Mouse (Mus musculus) midbrain, embryonic 11.5 days (tissue): ENCODE data around the gene Mea1. TPM values are rescaled to one million over a fixed set of nuclear protein-coding genes. Genes with fewer than 3 reads are reported as not detected.
A peak's percentile ranks its signal among the peaks of the same experiment; 100 is the strongest.

Experiments
- ATAC-seq: fragments of 200-750 bp; cut with Nextera tagmentation; 2 replicates; pipeline ENCODE4 v1.8.0; 2017; ENCODE audit warnings: moderate TSS enrichment, moderate library complexity; ENCODE audit not compliant: low FRiP score
- DNase-seq: peaks from one replicate; pipeline ENCODE4 v3.0.0; 2015; ENCODE audit warnings: low spot score; ENCODE audit errors: missing footprints
- H3K27ac ChIP-seq: fragments of 300-500 bp; sonication (generic); 2 replicates; pipeline ENCODE4 v1.5.1; 2014; ENCODE audit warnings: low read depth, low read length
- H3K27me3 ChIP-seq: fragments of 300-500 bp; sonication (generic); 2 replicates; pipeline ENCODE4 v1.6.1; 2014; ENCODE audit warnings: mild to moderate bottlenecking, low read length, moderate library complexity, mixed read lengths; ENCODE audit not compliant: control insufficient read depth, insufficient read depth
- H3K36me3 ChIP-seq: fragments of 300-500 bp; sonication (generic); 2 replicates; pipeline ENCODE4 v1.6.1; 2014; ENCODE audit warnings: mild to moderate bottlenecking, low read length, moderate library complexity, mixed read lengths; ENCODE audit not compliant: control insufficient read depth, insufficient read depth
- H3K4me1 ChIP-seq: fragments of 300-500 bp; sonication (generic); 2 replicates; pipeline ENCODE4 v1.6.1; 2014; ENCODE audit warnings: low read length; ENCODE audit not compliant: control insufficient read depth, insufficient read depth
- H3K4me2 ChIP-seq: fragments of 300-500 bp; sonication (generic); 2 replicates; pipeline ENCODE4 v1.6.1; 2014; ENCODE audit warnings: mild to moderate bottlenecking, moderate library complexity
- H3K4me3 ChIP-seq: fragments of 300-500 bp; sonication (generic); 2 replicates; pipeline ENCODE4 v1.5.1; 2014; ENCODE audit warnings: low read depth, low read length
- H3K9ac ChIP-seq: fragments of 300-500 bp; sonication (generic); 2 replicates; pipeline ENCODE4 v1.6.1; 2014; ENCODE audit warnings: low read length
- H3K9me3 ChIP-seq: fragments of 300-500 bp; sonication (generic); 2 replicates; pipeline ENCODE4 v1.6.1; 2016; ENCODE audit warnings: low read length; ENCODE audit not compliant: control insufficient read depth
- WGBS: fragments of 180-500 bp; shearing (Covaris S2); extraction: QIAGEN DNeasy Blood & Tissue Kit; methylation state at CpG from one replicate; pipeline ENCODE4 v1.1.7; 2014; 5-methylcytosine and 5-hydroxymethylcytosine counted together
- polyA plus RNA-seq: library from polyadenylated mRNA; unstranded; fragments of >200 nt; fragmentation: Nextera tagmentation; extraction: Ambion mirVana; gene quantifications from 2 replicates; pipeline ENCODE4 v1.2.1, GENCODE M21; 2014

The Mea1 gene
- polyA plus RNA-seq, 1 experiment from 2014 or later, result 192 TPM

DNA sequence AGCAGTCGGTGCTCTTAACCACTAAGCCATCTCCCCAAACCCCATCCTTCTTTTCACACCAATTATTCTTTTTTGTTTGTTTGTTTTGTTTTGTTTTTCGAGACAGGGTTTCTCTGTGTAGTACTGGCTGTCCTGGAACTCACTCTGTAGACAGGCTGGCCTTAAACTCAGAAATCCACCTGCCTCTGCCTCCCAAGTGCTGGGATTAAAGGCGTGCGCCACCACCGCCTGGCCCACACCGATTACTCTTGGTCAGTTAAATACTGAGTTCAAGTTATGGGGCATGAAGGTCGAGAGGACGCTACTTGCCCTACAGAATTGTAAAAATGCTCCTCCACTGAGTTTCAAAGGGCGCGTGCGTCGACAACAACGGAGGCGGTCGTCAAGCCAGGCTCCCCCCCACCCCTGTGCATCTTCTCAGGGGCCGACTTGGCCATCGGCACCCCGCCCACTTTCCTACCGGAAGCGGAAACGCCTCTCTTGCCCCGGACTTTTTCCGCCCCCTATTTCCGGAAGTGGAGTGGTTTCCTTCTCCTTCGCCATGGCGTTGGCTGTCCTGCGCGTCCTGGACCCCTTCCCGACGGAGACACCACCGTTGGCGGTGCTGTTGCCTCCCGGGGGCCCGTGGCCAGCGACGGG lies 32.5 kb downstream of the Mea1 start, which contains the start of gene Pex6:
Pex6 (plus strand) TSS at position 505 of the 639 bp plus-strand sequence.
- Histone ChIP-seq H3K9me3 (no peaks in the 10 kb centered on the region), H3K36me3 (peaks cover 6% of the 10 kb centered on the region; the same call in 1 of the 2 replicates), H3K27ac (no peak within 1 kb of the TSS; the same call in 1 of the 2 replicates), H3K9ac (peak within 1 kb of the TSS; percentile 88), H3K4me2 (peak within 1 kb of the TSS; percentile 100), H3K4me3 (peak within 1 kb of the TSS; percentile 97), H3K27me3 (no peaks in the 10 kb centered on the region; the same call in 1 of the 2 replicates), H3K4me1 (peaks cover 8% of the 10 kb centered on the region)
- peak; percentile 91 for ATAC-seq
- DNase-seq, result peak; percentile 99
- 9% methylated on average over 36 of the region's 36 CpGs for WGBS

- ATAC-seq (peak; percentile 33), DNase-seq (no peak)
- no peak overlapping the region for H3K27ac ChIP-seq
- no peaks in the 10 kb centered on the region for H3K9me3 ChIP-seq
- peak overlapping the region; percentile 88 for H3K9ac ChIP-seq
- peaks cover 6% of the 10 kb centered on the region; the same call in 1 of the 2 replicates for H3K36me3 ChIP-seq
- H3K4me1 ChIP-seq, result peaks cover 8% of the 10 kb centered on the region
- H3K4me2 ChIP-seq, result peak overlapping the region; percentile 100
- under 1% methylated on average over 67 of the region's 76 CpGs for WGBS
- no peaks in the 10 kb centered on the region for H3K27me3 ChIP-seq
- H3K4me3 ChIP-seq, result peak overlapping the region; percentile 97
Observed at GRCm38 (mm10) chr17:46711612-46712271, 33.1 kb downstream of the Mea1 start.

GRCm38 (mm10) chr17:46712442-46712841 lies 33.8 kb downstream of the Mea1 start:
- peaks cover 6% of the 10 kb centered on the region; the same call in 1 of the 2 replicates for H3K36me3 ChIP-seq
- WGBS, result 81% methylated on average over 7 of the region's 7 CpGs
- no peaks in the 10 kb centered on the region for H3K9me3 ChIP-seq
- H3K4me2 ChIP-seq, result peak overlapping the region; percentile 100
- no peak for ATAC-seq
- peak overlapping the region; percentile 97 for H3K4me3 ChIP-seq
- peaks cover 8% of the 10 kb centered on the region for H3K4me1 ChIP-seq
- no peak for DNase-seq
- H3K9ac ChIP-seq, result peak overlapping the region; percentile 88; the same call in 1 of the 2 replicates
- H3K27ac ChIP-seq, result no peak overlapping the region
- H3K27me3 ChIP-seq, result no peaks in the 10 kb centered on the region

GRCm38 (mm10) chr17:46713849-46714248 lies 35.3 kb downstream of the Mea1 start:
- ATAC-seq, result no peak
- peaks cover 6% of the 10 kb centered on the region; the same call in 1 of the 2 replicates for H3K36me3 ChIP-seq

GRCm38 (mm10) chr17:46714756-46715481 lies 36.3 kb downstream of the Mea1 start:
- Histone ChIP-seq H3K36me3 (peaks cover 6% of the 10 kb centered on the region; the same call in 1 of the 2 replicates), H3K27me3 (no peaks in the 10 kb centered on the region)
- 95% methylated on average over 11 of the region's 11 CpGs for WGBS

More at GRCm38 (mm10) chr17:46713849-46714248, 35.3 kb downstream of the Mea1 start:
- H3K9ac ChIP-seq, result no peak overlapping the region
- peaks cover 8% of the 10 kb centered on the region for H3K4me1 ChIP-seq
- no peak overlapping the region for H3K27ac ChIP-seq
- H3K4me2 ChIP-seq, result no peak overlapping the region
- WGBS, result 90% methylated on average over 9 of the region's 9 CpGs
- no peaks in the 10 kb centered on the region for H3K9me3 ChIP-seq
- no peak overlapping the region for H3K4me3 ChIP-seq
- DNase-seq, result no peak
- H3K27me3 ChIP-seq, result no peaks in the 10 kb centered on the region

DNA sequence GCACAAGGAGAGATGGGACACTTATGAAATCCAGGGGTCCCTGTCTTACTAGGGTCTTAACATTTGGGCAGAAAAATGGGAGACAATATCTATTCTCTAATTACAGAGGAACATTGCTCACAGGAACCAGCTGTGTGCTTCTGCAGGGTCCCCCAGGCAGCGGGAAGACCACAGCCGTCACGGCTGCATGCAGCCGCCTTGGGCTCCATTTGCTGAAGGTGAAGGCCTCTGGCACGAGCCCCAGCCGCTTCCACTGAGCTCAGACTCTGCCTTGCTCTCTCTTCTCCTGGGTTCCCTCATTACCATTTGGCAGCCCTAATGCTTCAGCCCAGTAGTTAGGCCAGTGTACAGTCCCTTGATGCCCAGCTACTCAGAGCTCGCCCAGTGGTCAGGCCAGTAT lies 42.5 kb downstream of the Mea1 start:
- 92% methylated on average over 7 of the region's 7 CpGs for WGBS
- no peak overlapping the region for H3K4me2 ChIP-seq
- no peak overlapping the region for H3K9ac ChIP-seq
- no peak overlapping the region for H3K4me3 ChIP-seq
- no peak overlapping the region for H3K27ac ChIP-seq
- no peak for ATAC-seq
- no peaks in the 10 kb centered on the region for H3K36me3 ChIP-seq
- no peaks in the 10 kb centered on the region for H3K9me3 ChIP-seq
- no peaks in the 10 kb centered on the region for H3K27me3 ChIP-seq
- H3K4me1 ChIP-seq, result no peaks in the 10 kb centered on the region
- no peak for DNase-seq

More at GRCm38 (mm10) chr17:46714756-46715481, 36.3 kb downstream of the Mea1 start:
- DNase-seq (peak; percentile 80), ATAC-seq (no peak)
- Histone ChIP-seq H3K9ac (no peak overlapping the region), H3K4me1 (peaks cover 8% of the 10 kb centered on the region), H3K4me2 (no peak overlapping the region), H3K27ac (no peak overlapping the region), H3K9me3 (no peaks in the 10 kb centered on the region), H3K4me3 (no peak overlapping the region)

DNA sequence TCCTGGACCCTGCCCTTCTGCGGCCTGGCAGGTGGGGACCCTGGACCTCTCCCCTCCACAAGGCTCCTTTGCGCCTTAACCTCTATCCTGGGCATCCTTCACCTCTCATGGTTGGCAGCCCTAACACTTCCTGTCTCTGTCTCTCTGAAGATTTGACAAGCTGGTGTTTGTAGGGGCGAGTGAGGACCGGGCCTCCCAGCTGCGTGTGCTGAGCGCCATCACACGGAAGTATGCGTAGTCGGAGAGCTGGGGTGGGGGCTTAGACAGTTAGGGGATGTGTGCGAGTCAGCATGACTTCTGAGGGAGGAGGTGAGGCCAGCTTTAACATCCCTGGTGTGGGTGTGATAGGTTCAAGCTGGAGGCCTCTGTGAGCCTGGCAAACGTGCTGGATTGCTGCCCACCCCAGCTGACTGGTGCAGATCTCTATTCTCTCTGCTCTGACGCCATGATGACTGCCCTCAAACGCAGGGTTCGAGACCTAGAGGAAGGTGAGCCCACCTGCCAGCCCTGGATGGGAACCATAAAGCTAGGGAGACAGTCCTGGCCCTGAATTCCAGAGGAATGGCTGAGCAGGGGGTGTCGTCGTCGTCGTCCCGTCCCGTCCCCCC lies 46.0 kb downstream of the Mea1 start:
- Histone ChIP-seq H3K9me3 (no peaks in the 10 kb centered on the region), H3K4me3 (no peak overlapping the region), H3K4me1 (no peaks in the 10 kb centered on the region), H3K27me3 (peaks cover 3% of the 10 kb centered on the region), H3K9ac (no peak overlapping the region), H3K4me2 (no peak overlapping the region), H3K36me3 (no peaks in the 10 kb centered on the region), H3K27ac (no peak overlapping the region)
- peak; percentile 47 for DNase-seq
- 83% methylated on average over 20 of the region's 20 CpGs for WGBS
- ATAC-seq, result no peak

DNA sequence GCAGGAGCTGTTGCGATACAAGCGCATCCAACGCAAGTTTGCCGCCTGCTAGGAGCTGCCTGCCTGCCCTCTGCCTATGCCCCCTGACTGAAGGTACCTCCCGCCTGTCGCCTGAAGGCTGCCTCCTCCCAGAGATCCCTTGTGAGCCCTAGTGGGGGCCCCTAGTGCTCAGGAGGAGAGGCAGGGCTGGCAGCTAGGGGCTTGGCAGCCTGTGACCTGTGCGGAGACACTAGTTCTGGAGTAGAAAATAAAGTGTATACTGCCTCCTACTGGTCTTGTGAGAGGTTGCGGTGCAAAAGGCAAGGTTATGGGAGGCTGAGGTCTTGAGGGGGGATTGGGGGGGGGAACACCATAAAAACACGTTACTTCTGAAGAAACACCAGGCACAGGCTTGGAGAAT lies 46.7 kb downstream of the Mea1 start:
- Histone ChIP-seq H3K9ac (no peak overlapping the region), H3K27ac (no peak overlapping the region), H3K4me3 (no peak overlapping the region), H3K36me3 (no peaks in the 10 kb centered on the region), H3K9me3 (no peaks in the 10 kb centered on the region), H3K4me2 (no peak overlapping the region), H3K4me1 (no peaks in the 10 kb centered on the region), H3K27me3 (peaks cover 3% of the 10 kb centered on the region)
- ATAC-seq (peak; percentile 54; the same call in 1 of the 2 replicates), DNase-seq (peak; percentile 82)
- 46% methylated on average over 9 of the region's 9 CpGs for WGBS
